Mouse (Mus musculus) adrenal gland (tissue): ENCODE results near the gene Mcm6.
"Not testable (repeated sequence)": the region's sequence is repeated elsewhere in the genome, so short reads cannot be mapped to it uniquely, and the experiment has no call there.

ENCODE experiments used
- intact Hi-C: fragments of 180-260 bp; cut with DNase I; formaldehyde crosslinking; loops from one replicate; pipeline ENCODE4 v1.15.1; 2025

Mcm6 gene

GRCm38 (mm10) chr1:128344232-128344631 is 15.2 kb downstream of the Mcm6 start:
- intact Hi-C loops, result no loop called here

- intact Hi-C loops, result no loop called here
Measured at GRCm38 (mm10) chr1:128337708-128338320, 21.6 kb downstream of the Mcm6 start.

GRCm38 (mm10) chr1:128330313-128330712 is 29.2 kb downstream of the Mcm6 start:
- intact Hi-C loops, result no loop called here

- intact Hi-C loops, result no loop called here
Measured at GRCm38 (mm10) chr1:128328218-128328617, 31.2 kb downstream of the Mcm6 start, which contains the start of gene Lct. TSS of gene Lct (minus strand) at chr1:128328318.

- intact Hi-C loops, result no loop called here
Measured at GRCm38 (mm10) chr1:128327165-128327564, 32.3 kb downstream of the Mcm6 start.

GRCm38 (mm10) chr1:128324776-128325175 is 34.7 kb downstream of the Mcm6 start:
- intact Hi-C loops, result no loop called here

- intact Hi-C loops, result no loop called here
Measured at GRCm38 (mm10) chr1:128323026-128323643, 36.3 kb downstream of the Mcm6 start.

- intact Hi-C loops, result not testable (repeated sequence)
Measured at GRCm38 (mm10) chr1:128319266-128319665, 40.2 kb downstream of the Mcm6 start.

- intact Hi-C loops, result no loop called here
Measured at GRCm38 (mm10) chr1:128314665-128315064, 44.8 kb downstream of the Mcm6 start.

- intact Hi-C loops, result no loop called here
Measured at GRCm38 (mm10) chr1:128309043-128309442, 50.4 kb downstream of the Mcm6 start.

GRCm38 (mm10) chr1:128303900-128304299 is 55.6 kb downstream of the Mcm6 start:
- intact Hi-C loops, result no loop called here

GRCm38 (mm10) chr1:128295717-128296528 is 63.5 kb downstream of the Mcm6 start:
- intact Hi-C loops, result loop anchor here (2.0 kb wide), 1 partner anchor 69 kb away; no protein-coding TSS in a partner anchor

- intact Hi-C loops, result loop anchor here (2.0 kb wide), 1 partner anchor 68 kb away; no protein-coding TSS in a partner anchor
Measured at GRCm38 (mm10) chr1:128295296-128295695, 64.2 kb downstream of the Mcm6 start.

- intact Hi-C loops, result no loop called here
Measured at GRCm38 (mm10) chr1:128293524-128293923, 65.9 kb downstream of the Mcm6 start.

- intact Hi-C loops, result no loop called here
Measured at GRCm38 (mm10) chr1:128290295-128290694, 69.2 kb downstream of the Mcm6 start.

- intact Hi-C loops, result loop anchor here (10.0 kb wide), 1 partner anchor 550 kb away; no protein-coding TSS in a partner anchor
Measured at GRCm38 (mm10) chr1:128285136-128285535, 74.3 kb downstream of the Mcm6 start.

GRCm38 (mm10) chr1:128284157-128284690 is 75.2 kb downstream of the Mcm6 start:
- intact Hi-C loops, result loop anchor here (10.0 kb wide), 1 partner anchor 551 kb away; no protein-coding TSS in a partner anchor

- intact Hi-C loops, result loop anchor here (10.0 kb wide), 1 partner anchor 552 kb away; no protein-coding TSS in a partner anchor
Measured at GRCm38 (mm10) chr1:128282924-128283323, 76.5 kb downstream of the Mcm6 start.

- intact Hi-C loops, result loop anchor here (10.0 kb wide), 1 partner anchor 553 kb away; no protein-coding TSS in a partner anchor
Measured at GRCm38 (mm10) chr1:128281753-128282152, 77.7 kb downstream of the Mcm6 start.
